Mouse (Mus musculus): ENCODE data around the gene Layn. TPM values are rescaled to one million over a fixed set of nuclear protein-coding genes. Genes with fewer than 3 reads are reported as not detected.

Gene Layn
- polyA plus RNA-seq, 1 experiment from 2014 or later = 2.1 TPM

DNA sequence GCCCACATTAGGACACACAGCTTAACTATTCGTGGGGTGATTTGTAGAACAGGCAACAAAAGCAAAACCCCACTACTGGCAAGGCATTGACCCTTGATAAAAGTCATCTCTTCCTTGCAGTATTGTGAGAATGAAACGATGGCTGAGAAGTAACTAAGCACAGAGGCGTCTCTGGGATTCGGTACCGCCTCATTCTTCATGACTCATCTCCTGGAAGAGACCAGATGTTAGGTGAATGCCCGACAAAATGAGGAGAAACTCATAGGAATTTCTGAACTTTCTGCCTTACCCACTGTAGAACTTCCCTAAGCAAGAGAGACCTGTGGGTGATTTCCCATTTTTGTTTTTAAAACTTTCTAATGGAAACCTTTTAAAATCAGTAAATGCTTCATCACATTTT lies 34.8 kb downstream of the Layn start:
- Histone ChIP-seq H3K4me1 (replicated peaks; ENCODE audit: control insufficient read depth, insufficient read depth, low read length) (no peaks in the 10 kb centered on the region), H3K9ac (no peak overlapping the region), H3K27me3 (ENCODE audit: control insufficient read depth, insufficient read depth, low read length) (no peaks in the 10 kb centered on the region), H3K4me2 (replicated peaks) (no peak overlapping the region), H3K4me3 (replicated peaks; ENCODE audit: low read length) (no peak overlapping the region), H3K27ac (no peak overlapping the region), H3K9me3 (ENCODE audit: control insufficient read depth, low read length) (no peaks in the 10 kb centered on the region), H3K36me3 (replicated peaks; ENCODE audit: control insufficient read depth, insufficient read depth) (no peaks in the 10 kb centered on the region)
- 84% methylated on average over 6 of the region's 6 CpGs for WGBS
- ATAC-seq (ENCODE audit: low FRiP score) (no peak), DNase-seq (ENCODE audit: low spot score) (no peak)

DNA sequence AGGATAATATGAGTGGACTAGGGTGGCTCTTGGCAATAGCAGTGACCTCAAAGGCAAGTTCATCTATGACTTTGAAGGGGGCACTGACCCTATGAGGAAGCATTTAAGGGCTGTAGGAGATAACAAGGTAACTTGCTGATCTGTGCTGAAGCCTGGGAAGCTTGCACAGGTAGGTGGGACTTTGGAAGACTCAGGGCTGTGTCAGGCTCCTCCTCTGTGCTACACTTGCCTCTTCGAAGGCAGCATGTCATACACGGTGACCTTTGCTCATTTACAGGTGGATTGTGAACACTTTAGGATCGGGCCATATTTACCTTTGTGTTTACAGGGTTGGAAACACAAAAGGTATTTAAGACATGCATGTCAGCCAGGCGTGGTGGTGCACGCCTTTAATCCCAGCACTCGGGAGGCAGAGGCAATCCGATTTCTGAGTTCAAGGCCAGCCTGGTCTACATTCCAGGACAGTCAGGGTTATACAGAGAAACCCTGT lies 35.4 kb downstream of the Layn start:
- no peaks in the 10 kb centered on the region for H3K36me3 ChIP-seq (replicated peaks; ENCODE audit: control insufficient read depth, insufficient read depth)
- DNase-seq (ENCODE audit: low spot score) (no peak), ATAC-seq (ENCODE audit: low FRiP score) (no peak)
- no peaks in the 10 kb centered on the region for H3K27me3 ChIP-seq (ENCODE audit: control insufficient read depth, insufficient read depth, low read length)
- no peak overlapping the region for H3K4me2 ChIP-seq (replicated peaks)
- H3K4me3 ChIP-seq (replicated peaks; ENCODE audit: low read length) = no peak overlapping the region
- WGBS = 91% methylated on average over 7 of the region's 7 CpGs
- no peaks in the 10 kb centered on the region for H3K9me3 ChIP-seq (ENCODE audit: control insufficient read depth, low read length)
- no peaks in the 10 kb centered on the region for H3K4me1 ChIP-seq (replicated peaks; ENCODE audit: control insufficient read depth, insufficient read depth, low read length)
- H3K27ac ChIP-seq = no peak overlapping the region
- no peak overlapping the region for H3K9ac ChIP-seq

DNA sequence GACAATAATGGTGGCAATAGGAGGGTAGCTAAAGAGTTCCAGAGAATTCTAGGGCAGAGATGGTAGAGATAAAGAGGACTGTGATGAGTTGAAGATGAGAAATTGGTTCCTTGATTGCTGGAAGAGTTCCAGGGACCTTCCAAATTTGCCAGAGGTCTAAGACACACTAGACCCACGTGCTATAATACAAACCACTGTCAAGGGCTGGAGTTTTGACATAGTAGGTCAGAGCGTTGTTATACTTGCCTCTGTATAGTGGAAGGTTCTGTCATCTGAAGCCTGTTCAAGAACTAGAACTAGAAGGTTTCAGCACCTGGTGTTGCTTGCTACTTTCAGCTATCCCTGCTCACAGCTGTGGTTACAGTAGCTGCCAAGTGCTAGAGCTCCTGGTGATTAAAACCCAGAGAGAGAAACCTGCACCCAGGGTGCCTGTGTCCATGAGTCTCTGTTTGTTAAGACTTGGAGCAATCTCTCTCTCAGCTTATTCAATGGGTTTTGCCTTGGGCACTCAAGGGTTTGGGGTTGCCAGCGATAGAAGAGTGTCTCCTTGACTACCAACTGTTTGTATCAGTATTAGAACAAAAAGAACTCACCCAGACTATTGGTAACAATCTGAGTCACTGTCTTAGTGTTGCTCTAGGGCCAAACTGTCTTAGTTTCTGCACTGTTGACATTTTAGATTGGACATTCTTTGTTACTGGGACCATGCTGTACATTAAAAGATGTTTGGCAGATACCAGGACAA lies 43.9 kb downstream of the Layn start:
- WGBS = 82% methylated on average over 3 of the region's 3 CpGs
- Histone ChIP-seq H3K27me3 (ENCODE audit: control insufficient read depth, insufficient read depth, low read length) (no peaks in the 10 kb centered on the region), H3K4me1 (replicated peaks; ENCODE audit: control insufficient read depth, insufficient read depth, low read length) (no peaks in the 10 kb centered on the region), H3K9ac (no peak overlapping the region), H3K4me3 (replicated peaks; ENCODE audit: low read length) (no peak overlapping the region), H3K27ac (no peak overlapping the region), H3K4me2 (replicated peaks) (no peak overlapping the region), H3K9me3 (ENCODE audit: control insufficient read depth, low read length) (no peaks in the 10 kb centered on the region), H3K36me3 (replicated peaks; ENCODE audit: control insufficient read depth, insufficient read depth) (no peaks in the 10 kb centered on the region)
- DNase-seq (ENCODE audit: low spot score) (no peak), ATAC-seq (ENCODE audit: low FRiP score) (no peak)

DNA sequence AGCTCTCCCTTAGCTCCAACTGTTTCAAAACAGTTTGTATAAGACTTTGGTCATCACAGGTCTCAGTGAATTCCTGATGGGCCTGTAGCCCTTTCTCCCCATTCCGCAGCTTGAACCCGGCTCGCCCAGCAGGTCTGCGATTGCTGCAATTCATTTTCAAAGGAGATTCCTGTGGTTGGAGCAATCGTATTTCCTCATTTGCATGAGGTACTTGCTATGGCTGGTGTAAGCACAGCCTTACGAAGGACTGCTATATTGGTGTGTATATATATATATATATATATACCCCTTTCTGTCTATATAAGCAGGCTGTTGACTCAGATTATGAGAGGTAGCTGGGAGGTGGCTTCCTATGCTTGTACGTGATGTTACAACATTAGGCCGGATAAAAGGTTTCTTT lies 44.6 kb downstream of the Layn start:
- DNase-seq (ENCODE audit: low spot score) (no peak), ATAC-seq (ENCODE audit: low FRiP score) (no peak)
- Histone ChIP-seq H3K36me3 (replicated peaks; ENCODE audit: control insufficient read depth, insufficient read depth) (no peaks in the 10 kb centered on the region), H3K27me3 (ENCODE audit: control insufficient read depth, insufficient read depth, low read length) (no peaks in the 10 kb centered on the region), H3K4me3 (replicated peaks; ENCODE audit: low read length) (no peak overlapping the region), H3K27ac (no peak overlapping the region), H3K9ac (no peak overlapping the region), H3K9me3 (ENCODE audit: control insufficient read depth, low read length) (no peaks in the 10 kb centered on the region), H3K4me1 (replicated peaks; ENCODE audit: control insufficient read depth, insufficient read depth, low read length) (no peaks in the 10 kb centered on the region), H3K4me2 (replicated peaks) (no peak overlapping the region)
- WGBS = 64% methylated on average over 8 of the region's 8 CpGs

DNA sequence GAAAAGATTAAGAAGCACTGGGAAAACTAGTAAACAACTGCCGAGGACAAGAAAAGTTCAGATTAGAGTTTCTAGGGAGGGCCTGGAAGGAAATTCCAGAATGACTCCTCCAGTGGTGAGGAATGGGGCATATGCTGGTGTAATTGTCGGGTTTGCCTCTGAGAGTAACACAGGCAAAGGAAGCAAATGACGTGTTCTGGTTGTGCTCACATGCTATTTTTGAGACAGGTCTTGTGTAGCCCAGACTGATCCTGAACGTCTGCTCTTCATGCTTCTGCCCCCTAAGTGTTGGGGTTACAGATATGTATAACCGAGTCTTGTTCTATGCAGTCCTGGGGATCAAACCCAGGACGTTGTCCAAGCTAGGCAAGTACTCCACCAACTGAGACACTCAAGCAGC lies 45.3 kb downstream of the Layn start:
- Histone ChIP-seq H3K9ac (no peak overlapping the region), H3K27ac (no peak overlapping the region), H3K4me3 (replicated peaks; ENCODE audit: low read length) (no peak overlapping the region), H3K4me1 (replicated peaks; ENCODE audit: control insufficient read depth, insufficient read depth, low read length) (no peaks in the 10 kb centered on the region), H3K27me3 (ENCODE audit: control insufficient read depth, insufficient read depth, low read length) (no peaks in the 10 kb centered on the region), H3K36me3 (replicated peaks; ENCODE audit: control insufficient read depth, insufficient read depth) (no peaks in the 10 kb centered on the region), H3K9me3 (ENCODE audit: control insufficient read depth, low read length) (no peaks in the 10 kb centered on the region), H3K4me2 (replicated peaks) (no peak overlapping the region)
- no peak for DNase-seq (ENCODE audit: low spot score)
- no peak for ATAC-seq (ENCODE audit: low FRiP score)
- 66% methylated on average over 6 of the region's 6 CpGs for WGBS

DNA sequence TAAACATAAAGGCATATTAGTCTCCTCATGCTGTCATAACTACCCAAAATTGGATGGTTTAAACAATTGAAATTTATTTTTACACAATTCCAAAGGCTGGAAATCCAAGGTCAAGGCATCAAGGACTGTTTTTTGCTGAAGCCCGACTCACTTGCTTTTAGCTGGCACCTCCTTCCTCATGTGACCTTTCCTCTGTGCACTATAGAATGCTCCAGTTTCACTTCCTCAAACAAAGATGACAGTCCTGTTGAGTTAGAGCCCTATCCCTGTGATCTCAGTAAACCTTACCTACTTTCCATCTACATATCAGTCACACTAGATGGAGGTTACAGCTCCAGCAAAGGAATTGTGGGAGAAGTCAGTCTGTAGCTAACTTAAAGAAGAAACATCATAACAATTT lies 46.7 kb downstream of the Layn start:
- H3K27ac ChIP-seq = no peak overlapping the region
- H3K4me3 ChIP-seq (replicated peaks; ENCODE audit: low read length) = no peak overlapping the region
- no peaks in the 10 kb centered on the region for H3K36me3 ChIP-seq (replicated peaks; ENCODE audit: control insufficient read depth, insufficient read depth)
- ATAC-seq (ENCODE audit: low FRiP score) = no peak
- no peaks in the 10 kb centered on the region for H3K27me3 ChIP-seq (ENCODE audit: control insufficient read depth, insufficient read depth, low read length)
- DNase-seq (ENCODE audit: low spot score) = no peak
- H3K4me1 ChIP-seq (replicated peaks; ENCODE audit: control insufficient read depth, insufficient read depth, low read length) = no peaks in the 10 kb centered on the region
- H3K9me3 ChIP-seq (ENCODE audit: control insufficient read depth, low read length) = no peaks in the 10 kb centered on the region
- H3K9ac ChIP-seq = no peak overlapping the region
- H3K4me2 ChIP-seq (replicated peaks) = no peak overlapping the region
- 79% methylated on average over 1 of the region's 1 CpGs for whole genome bisulfite sequencing

DNA sequence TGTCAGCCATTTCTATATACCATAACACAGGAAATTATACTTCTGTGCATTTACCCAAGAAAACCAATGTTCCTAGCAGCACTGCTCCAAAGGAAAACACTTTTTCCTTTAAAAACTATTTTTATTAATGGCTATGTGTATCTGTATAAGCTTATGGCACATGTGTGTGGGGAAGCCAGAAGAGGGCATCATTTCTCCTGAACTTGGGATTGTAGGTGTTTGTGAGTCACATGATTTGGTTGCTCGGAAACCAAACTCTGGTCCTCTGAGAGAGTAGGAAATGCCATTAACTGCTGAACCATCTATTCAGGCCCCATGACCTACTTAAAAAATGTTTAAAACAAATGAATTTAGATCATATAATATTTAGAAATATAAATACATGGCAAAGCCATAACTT lies 49.9 kb downstream of the Layn start:
- no peak overlapping the region for H3K9ac ChIP-seq
- ATAC-seq (ENCODE audit: low FRiP score) = no peak
- no peak overlapping the region for H3K27ac ChIP-seq
- no peaks in the 10 kb centered on the region for H3K4me1 ChIP-seq (replicated peaks; ENCODE audit: control insufficient read depth, insufficient read depth, low read length)
- WGBS = 77% methylated on average over 1 of the region's 1 CpGs
- H3K36me3 ChIP-seq (replicated peaks; ENCODE audit: control insufficient read depth, insufficient read depth) = no peaks in the 10 kb centered on the region
- no peak overlapping the region for H3K4me3 ChIP-seq (replicated peaks; ENCODE audit: low read length)
- no peaks in the 10 kb centered on the region for H3K9me3 ChIP-seq (ENCODE audit: control insufficient read depth, low read length)
- H3K4me2 ChIP-seq (replicated peaks) = no peak overlapping the region
- no peaks in the 10 kb centered on the region for H3K27me3 ChIP-seq (ENCODE audit: control insufficient read depth, insufficient read depth, low read length)
- no peak for DNase-seq (ENCODE audit: low spot score)

DNA sequence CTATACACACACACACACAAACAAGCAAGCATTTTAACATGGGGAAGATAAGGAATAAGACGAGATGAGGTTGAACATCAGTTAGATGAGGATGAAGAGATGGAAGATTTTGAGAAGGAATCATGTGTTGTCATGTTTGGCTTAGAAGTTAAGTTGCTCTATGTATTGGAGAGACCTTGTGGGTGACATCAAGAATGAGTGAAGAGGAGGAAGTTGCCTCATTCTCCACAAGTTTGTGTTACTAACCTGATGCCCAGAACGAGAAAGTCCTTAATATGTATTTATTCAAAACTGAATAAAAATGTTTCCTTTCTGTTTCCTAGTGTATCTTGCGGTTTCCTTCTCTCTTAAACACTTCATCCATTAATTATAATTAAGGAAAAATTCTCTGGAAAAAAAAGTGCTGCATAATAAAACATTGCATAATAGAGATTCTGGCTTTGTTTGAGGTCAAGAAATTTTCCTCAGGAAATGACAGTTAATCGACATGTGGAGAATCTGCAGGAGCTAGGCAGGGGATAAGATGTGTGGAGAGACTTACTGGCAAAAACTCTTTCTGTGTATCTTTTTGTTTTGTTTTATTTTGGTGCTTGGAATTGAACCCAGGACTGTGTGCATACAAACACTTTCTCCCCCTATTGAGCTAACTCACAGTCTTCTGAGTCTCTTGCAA lies 55.6 kb downstream of the Layn start:
- no peak for DNase-seq (ENCODE audit: low spot score)
- Histone ChIP-seq H3K4me2 (replicated peaks) (no peak overlapping the region), H3K9me3 (ENCODE audit: control insufficient read depth, low read length) (no peaks in the 10 kb centered on the region), H3K27ac (no peak overlapping the region), H3K9ac (no peak overlapping the region), H3K27me3 (ENCODE audit: control insufficient read depth, insufficient read depth, low read length) (no peaks in the 10 kb centered on the region), H3K4me3 (replicated peaks; ENCODE audit: low read length) (no peak overlapping the region), H3K4me1 (replicated peaks; ENCODE audit: control insufficient read depth, insufficient read depth, low read length) (no peaks in the 10 kb centered on the region), H3K36me3 (replicated peaks; ENCODE audit: control insufficient read depth, insufficient read depth) (no peaks in the 10 kb centered on the region)
- ATAC-seq (ENCODE audit: low FRiP score) = no peak
- 93% methylated on average over 4 of the region's 4 CpGs for WGBS

DNA sequence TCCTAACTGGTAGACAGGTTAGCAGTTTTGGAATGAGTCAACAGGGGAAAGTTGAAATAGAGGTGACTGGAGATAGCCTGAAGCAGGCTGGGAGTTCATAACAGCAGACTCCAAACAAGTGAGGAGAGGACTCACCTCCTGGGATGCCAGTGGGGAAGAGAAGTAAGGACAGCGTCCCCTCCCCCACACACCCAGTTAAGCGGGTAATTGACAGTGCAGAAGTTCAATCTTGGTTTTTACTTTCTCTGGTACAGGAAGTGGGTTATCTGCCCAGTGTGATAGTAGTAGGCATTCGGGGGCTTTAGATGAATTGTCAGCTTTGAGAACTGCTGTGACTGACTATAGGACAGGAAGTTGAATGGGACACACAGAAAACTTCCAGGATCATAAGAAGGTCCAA lies 56.5 kb downstream of the Layn start:
- no peaks in the 10 kb centered on the region for H3K9me3 ChIP-seq (ENCODE audit: control insufficient read depth, low read length)
- no peaks in the 10 kb centered on the region for H3K4me1 ChIP-seq (replicated peaks; ENCODE audit: control insufficient read depth, insufficient read depth, low read length)
- no peak overlapping the region for H3K9ac ChIP-seq
- ATAC-seq (ENCODE audit: low FRiP score) = no peak
- 84% methylated on average over 3 of the region's 3 CpGs for WGBS
- no peak overlapping the region for H3K4me2 ChIP-seq (replicated peaks)
- H3K27me3 ChIP-seq (ENCODE audit: control insufficient read depth, insufficient read depth, low read length) = no peaks in the 10 kb centered on the region
- no peak overlapping the region for H3K4me3 ChIP-seq (replicated peaks; ENCODE audit: low read length)
- H3K36me3 ChIP-seq (replicated peaks; ENCODE audit: control insufficient read depth, insufficient read depth) = no peaks in the 10 kb centered on the region
- H3K27ac ChIP-seq = no peak overlapping the region
- no peak for DNase-seq (ENCODE audit: low spot score)

Measured in hindbrain, embryonic 14.5 days (tissue).